In genomic region chr7:139299424-139299823, GRCm38 (mm10) we compare ENCODE assay signal across 9 mouse cellular contexts. TPM values are rescaled to one million over a fixed set of nuclear protein-coding genes. Genes with fewer than 3 reads are reported as not detected.
DNase-seq lines count a peak whose midpoint lies in the region; ATAC-seq and TF ChIP-seq lines count a peak whose summit lies in the region.
"Had no signal": no experiment of that assay in that cellular context is flagged by ENCODE, and none has a peak within 500 bp of the region (broad histone marks: within the 10 kb centered on the region; RNA-seq: fewer than 3 reads in every experiment).

No protein-coding gene starts in this region.

- ATAC-seq in CD4-positive, CD25-positive, alpha-beta regulatory T cell, adult 4 months = peak; percentile 40
- ATAC-seq in embryonic facial prominence, embryonic 13.5 days (ENCODE audit: insufficient number of reproducible peaks, insufficient read depth, low FRiP score, low TSS enrichment, low read depth) = no peak
- no peak for ATAC-seq in heart, postnatal 0 days (ENCODE audit: insufficient read depth, low read depth)
- ATAC-seq in lung, embryonic 16.5 days (ENCODE audit: low read depth) = peak; percentile 38

- H3K4me2 ChIP-seq in embryonic facial prominence, embryonic 13.5 days = peak overlapping the region; percentile 38
- 0 out of 2 replicates have a peak overlapping the region, but pooled peaks have one; percentile 7 for H3K4me2 ChIP-seq in heart, postnatal 0 days (ENCODE audit: low read depth, low read length)
- peak overlapping the region; percentile 47 for H3K4me2 ChIP-seq in lung, embryonic 16.5 days (ENCODE audit: low read depth, low read length)
- H3K4me2 ChIP-seq: hindbrain, embryonic 15.5 days had no signal

- no peak for TF ChIP-seq EP300 in heart, postnatal 0 days (IDR thresholded peaks at IDR 0.05; ENCODE audit: low read depth)

- H3K27ac ChIP-seq in embryonic facial prominence, embryonic 13.5 days = no peak overlapping the region
- no peak overlapping the region for H3K27ac ChIP-seq in heart, postnatal 0 days (ENCODE audit: low read depth)
- no peak overlapping the region for H3K27ac ChIP-seq in lung, embryonic 16.5 days (ENCODE audit: low read length)
- H3K27ac ChIP-seq: hindbrain, embryonic 15.5 days had no signal

- peak; percentile 94 for DNase-seq in adrenal gland, postnatal 10 days
- no peak for DNase-seq in heart, postnatal 0 days (ENCODE audit: low spot score)
- DNase-seq in layer of hippocampus, adult 18-20 months (ENCODE audit: low spot score in 2 of 2) = peak; percentile 65 to 91
- DNase-seq in retina, postnatal 1 day = peak; percentile 87
- DNase-seq in thymus, postnatal 36 days = peak; percentile 77 to 85

- no peaks in the 10 kb centered on the region for H3K36me3 ChIP-seq in embryonic facial prominence, embryonic 13.5 days
- H3K36me3 ChIP-seq in heart, postnatal 0 days (replicated peaks; ENCODE audit: control insufficient read depth, insufficient read depth, low read length) = no peaks in the 10 kb centered on the region
- no peaks in the 10 kb centered on the region for H3K36me3 ChIP-seq in lung, embryonic 16.5 days (ENCODE audit: control insufficient read depth, insufficient read depth, low read length)
- H3K36me3 ChIP-seq: hindbrain, embryonic 15.5 days had no signal

- peaks cover 32% of the 10 kb centered on the region for H3K4me1 ChIP-seq in embryonic facial prominence, embryonic 13.5 days
- H3K4me1 ChIP-seq in heart, postnatal 0 days (ENCODE audit: control insufficient read depth, insufficient read depth) = peaks cover 10% of the 10 kb centered on the region; the same call in 1 of the 2 replicates
- H3K4me1 ChIP-seq in lung, embryonic 16.5 days (replicated peaks; ENCODE audit: control insufficient read depth, insufficient read depth, low read length) = peaks cover 34% of the 10 kb centered on the region
- H3K4me1 ChIP-seq: hindbrain, embryonic 15.5 days had no signal

- H3K4me3 ChIP-seq in embryonic facial prominence, embryonic 13.5 days = no peak overlapping the region
- no peak overlapping the region for H3K4me3 ChIP-seq in heart, postnatal 0 days (ENCODE audit: low read depth, low read length)
- H3K4me3 ChIP-seq in lung, embryonic 16.5 days (ENCODE audit: low read length) = peak overlapping the region; percentile 19; the same call in 1 of the 2 replicates
- H3K4me3 ChIP-seq: hindbrain, embryonic 15.5 days had no signal

- no peak overlapping the region for H3K9ac ChIP-seq in embryonic facial prominence, embryonic 13.5 days
- H3K9ac ChIP-seq in heart, postnatal 0 days (replicated peaks; ENCODE audit: low read depth, low read length) = no peak overlapping the region
- H3K9ac ChIP-seq in lung, embryonic 16.5 days (ENCODE audit: low read length) = no peak overlapping the region
- H3K9ac ChIP-seq: hindbrain, embryonic 15.5 days had no signal

- H3K9me3 ChIP-seq in embryonic facial prominence, embryonic 13.5 days = no peaks in the 10 kb centered on the region
- H3K9me3 ChIP-seq in heart, postnatal 0 days (replicated peaks; ENCODE audit: control insufficient read depth, low read length) = no peaks in the 10 kb centered on the region
- H3K9me3 ChIP-seq in lung, embryonic 16.5 days (ENCODE audit: control insufficient read depth, low read length) = no peaks in the 10 kb centered on the region
- H3K9me3 ChIP-seq: hindbrain, embryonic 15.5 days had no signal

- WGBS in embryonic facial prominence, embryonic 13.5 days = 13% methylated on average over 8 of the region's 8 CpGs
- 15% methylated on average over 8 of the region's 8 CpGs for WGBS in heart, postnatal 0 days
- WGBS in lung, embryonic 16.5 days = 8% methylated on average over 8 of the region's 8 CpGs

- TF ChIP-seq CTCF in heart, postnatal 0 days (IDR thresholded peaks at IDR 0.05; ENCODE audit: low read depth) = peak; percentile 98

- H3K27me3 ChIP-seq in embryonic facial prominence, embryonic 13.5 days = no peaks in the 10 kb centered on the region
- H3K27me3 ChIP-seq in heart, postnatal 0 days (ENCODE audit: control insufficient read depth, insufficient read depth, low read length) = no peaks in the 10 kb centered on the region
- H3K27me3 ChIP-seq in lung, embryonic 16.5 days (ENCODE audit: control insufficient read depth, insufficient read depth, low read depth, low read length) = no peaks in the 10 kb centered on the region

RNA-seq across cellular contexts. Expression of gene Pwwp2b, which starts 51.1 kb away (rescaled TPM):
- 1 to 10 TPM; 2.0 to 5.6 TPM for polyA plus RNA-seq in CD4-positive, CD25-positive, alpha-beta regulatory T cell, adult 4 months (2017; shearing (Covaris generic))
- total RNA-seq in adrenal gland, postnatal 10 days (2021) = 10 to 100 TPM in 1 of 2 experiments, 1 to 10 TPM in 1; 9.2 to 22.2 TPM
- 13.7 and 16.0 TPM in 2 replicates for polyA plus RNA-seq in embryonic facial prominence, embryonic 13.5 days (2015; fragmentation: Nextera tagmentation; extraction: Ambion mirVana)
- total RNA-seq in heart, postnatal 0 days (2014; rRNA removed; ENCODE audit: low replicate concordance) = 9.0 and 9.4 TPM in 2 replicates
- 6.0 and 7.4 TPM in 2 replicates for polyA plus RNA-seq in heart, postnatal 0 days (2015; fragmentation: Nextera tagmentation; extraction: Ambion mirVana)
- 10 to 100 TPM; 31.5 to 35.9 TPM for total RNA-seq in layer of hippocampus, adult 18-20 months (2021)
- 14.8 and 16.8 TPM in 2 replicates for polyA plus RNA-seq in lung, embryonic 16.5 days (2015; fragmentation: Nextera tagmentation; extraction: Ambion mirVana)

Comparison
In these comparisons a context has a peak if more than half of its experiments do, and no peak if none do; other contexts are left out.
1. ATAC-seq: peak in CD4-positive, CD25-positive, alpha-beta regulatory T cell, adult 4 months (single experiment) and lung, embryonic 16.5 days (single experiment); none in embryonic facial prominence, embryonic 13.5 days (single experiment) and heart, postnatal 0 days (single experiment).
2. Peak in every context shown above with its lines, with median percentiles within 50 percentile points of each other: H3K4me2 ChIP-seq.